Mouse (Mus musculus) spleen, postnatal 4 days (tissue): ENCODE results near the gene Rxfp4.

Experiments
- DNase-seq, 2 experiments: peaks; one replicate each; pipeline ENCODE4 v3.0.0; 2022; ENCODE audit warnings: low spot score in 2 of 2

The Rxfp4 gene

DNA sequence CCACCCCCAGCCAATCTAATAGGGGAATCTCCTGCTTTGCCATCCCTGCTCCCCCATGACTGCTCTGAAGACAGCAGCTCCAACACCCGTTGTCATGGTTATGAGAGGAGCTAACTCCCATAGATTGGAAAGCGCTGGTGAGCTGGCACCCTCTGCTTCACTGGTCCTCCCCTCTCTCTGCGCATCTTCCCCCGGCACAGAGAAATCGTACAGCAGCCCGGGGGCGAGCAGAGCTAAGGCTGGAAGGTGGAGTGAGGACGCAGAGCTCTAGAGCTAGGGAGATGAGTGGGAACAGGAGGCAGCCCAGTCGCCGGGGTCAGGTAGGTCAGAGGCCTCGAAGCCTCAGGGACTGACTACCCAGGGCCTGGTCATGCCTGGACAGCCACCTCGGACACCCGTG lies 23.7 kb downstream of the Rxfp4 start:
- DNase-seq: no peak

DNA sequence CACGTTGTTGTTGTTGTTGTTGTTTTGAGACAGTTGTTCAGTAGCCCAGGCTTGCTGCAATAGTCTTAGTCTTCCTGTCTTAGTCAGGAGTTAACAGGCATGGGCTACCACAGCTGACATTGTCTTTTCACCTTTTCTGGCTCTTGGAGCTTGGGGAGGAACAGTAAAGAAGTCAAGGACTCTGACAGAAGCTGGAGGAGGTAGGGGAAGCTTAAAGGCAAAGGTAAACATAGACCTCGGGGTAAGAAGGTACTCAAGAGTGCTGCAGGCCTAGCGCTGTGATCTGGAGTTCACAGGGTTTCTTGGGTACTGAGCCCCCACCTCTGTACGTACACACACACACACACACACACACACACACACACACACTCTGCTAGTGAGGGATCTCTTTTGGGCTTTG lies 24.2 kb downstream of the Rxfp4 start:
- no peak for DNase-seq

DNA sequence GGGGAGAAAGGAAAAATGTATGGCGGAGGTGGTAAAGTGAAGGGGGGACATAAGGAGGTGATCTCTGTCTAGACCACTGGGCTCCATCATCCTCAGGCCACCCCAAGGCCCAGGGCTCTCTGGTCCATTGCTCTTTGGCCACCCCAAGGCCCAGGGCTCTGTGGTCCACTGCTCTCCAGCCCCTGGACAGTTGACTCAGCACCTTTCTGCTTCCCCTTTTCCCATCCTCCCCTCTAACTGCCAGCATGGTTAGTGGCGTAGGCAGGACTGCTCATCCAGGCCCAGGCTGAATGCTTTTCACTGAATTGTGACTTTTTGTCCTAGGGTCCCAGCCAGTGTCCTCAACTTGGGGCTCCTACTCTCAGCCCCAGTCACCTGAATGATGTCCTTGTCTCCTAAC lies 25.4 kb downstream of the Rxfp4 start:
- peak in 1 of 2 experiments; percentile 61 for DNase-seq

DNA sequence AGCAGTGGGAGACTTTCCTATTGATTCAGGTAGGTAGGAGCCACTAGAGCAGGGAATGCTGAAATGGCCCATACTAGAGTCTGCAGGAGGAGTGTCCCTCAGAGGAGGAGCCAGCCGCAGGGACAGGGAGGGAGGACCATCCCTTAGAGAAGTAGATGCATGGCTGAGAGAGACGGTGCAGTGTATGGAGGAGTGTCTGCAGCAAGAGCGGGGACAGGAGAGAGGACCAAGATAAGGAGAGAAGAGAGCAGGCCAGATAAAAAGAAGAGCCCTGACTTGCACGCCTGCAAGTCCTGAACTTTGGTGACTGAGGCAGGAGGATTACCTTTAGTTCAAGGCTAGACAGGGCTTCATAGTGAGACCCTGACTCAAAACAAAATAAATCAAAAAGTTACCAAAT lies 25.8 kb downstream of the Rxfp4 start:
- peak in 1 of 2 experiments; percentile 62 for DNase-seq

DNA sequence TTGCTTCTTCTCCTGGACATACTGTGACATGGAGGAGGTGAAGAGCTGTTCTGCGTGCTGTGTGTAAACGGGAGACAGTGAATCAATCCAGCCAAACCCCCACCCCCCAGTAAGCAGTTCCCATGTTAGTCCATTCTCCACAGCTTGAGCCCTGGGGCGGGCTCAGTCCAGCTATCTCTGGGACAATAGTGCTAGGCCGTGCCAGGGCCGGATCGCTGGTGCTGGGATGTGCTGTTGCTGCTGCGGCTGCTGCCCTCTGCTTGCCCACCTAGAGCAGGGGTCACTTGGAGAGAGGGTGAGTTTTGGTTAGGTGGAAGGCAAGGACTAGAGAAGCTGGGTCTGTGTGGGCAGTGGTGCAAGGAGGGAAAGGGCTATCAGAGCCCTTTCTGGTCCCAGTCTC lies 26.6 kb downstream of the Rxfp4 start:
- no peak for DNase-seq

DNA sequence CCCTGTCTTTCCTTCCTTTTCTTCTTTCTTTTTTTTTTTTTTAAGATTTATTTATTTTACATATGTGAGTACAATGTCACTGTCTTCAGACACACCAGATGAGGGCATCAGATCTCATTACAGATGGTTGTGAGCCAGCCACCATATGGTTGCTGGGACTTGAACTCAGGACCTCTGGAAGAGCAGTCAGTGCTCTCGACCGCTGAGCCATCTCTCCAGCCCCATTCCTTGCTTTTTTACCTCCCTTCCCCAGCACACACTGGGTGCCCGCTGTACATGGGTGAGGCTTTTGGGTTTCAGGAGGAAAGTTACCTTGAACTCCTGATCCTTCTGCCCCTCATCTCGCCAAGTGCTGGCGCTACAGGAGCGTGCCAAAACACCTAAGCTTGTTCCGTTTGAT lies 27.4 kb downstream of the Rxfp4 start:
- no peak for DNase-seq

DNA sequence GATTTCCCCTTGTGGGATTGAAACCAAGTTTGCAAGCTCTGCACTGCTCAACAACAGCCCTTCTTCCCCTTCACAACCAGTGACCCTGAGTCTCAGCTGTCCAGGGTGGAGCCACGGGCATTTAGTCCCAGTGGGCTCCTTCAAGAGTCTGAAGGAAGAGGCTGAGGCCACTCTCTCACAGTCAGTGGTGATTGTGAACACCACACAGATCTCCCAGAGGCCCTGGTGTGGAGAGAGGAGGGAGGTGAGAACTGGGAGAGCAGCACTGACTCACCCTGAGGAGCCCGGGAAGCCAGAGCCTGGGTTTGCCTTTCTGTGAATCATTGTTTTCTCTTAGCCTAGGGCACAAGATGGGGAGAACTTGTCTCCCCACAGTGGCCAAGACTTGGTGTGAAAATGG lies 28.0 kb downstream of the Rxfp4 start:
- DNase-seq: no peak

DNA sequence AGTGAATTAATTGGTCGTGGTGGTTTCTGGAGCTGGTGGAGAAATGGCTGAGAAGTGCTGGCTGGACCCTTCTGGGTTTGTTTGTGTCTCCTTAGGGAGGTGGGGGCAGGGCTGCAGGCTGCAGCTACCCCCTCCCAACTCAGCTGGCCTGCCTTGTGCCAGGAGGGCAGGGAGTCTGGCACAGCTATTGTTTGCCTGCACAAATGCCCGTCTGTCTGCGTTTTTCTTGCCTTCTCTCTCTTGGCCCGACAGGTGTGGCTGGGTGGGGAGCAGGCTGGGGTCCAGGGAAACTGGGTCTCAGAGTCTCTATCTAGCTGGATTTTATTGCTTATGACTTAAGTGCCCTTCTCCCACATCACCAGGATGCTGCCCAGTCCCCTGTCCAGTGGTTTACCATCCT lies 28.6 kb downstream of the Rxfp4 start:
- DNase-seq: no peak

DNA sequence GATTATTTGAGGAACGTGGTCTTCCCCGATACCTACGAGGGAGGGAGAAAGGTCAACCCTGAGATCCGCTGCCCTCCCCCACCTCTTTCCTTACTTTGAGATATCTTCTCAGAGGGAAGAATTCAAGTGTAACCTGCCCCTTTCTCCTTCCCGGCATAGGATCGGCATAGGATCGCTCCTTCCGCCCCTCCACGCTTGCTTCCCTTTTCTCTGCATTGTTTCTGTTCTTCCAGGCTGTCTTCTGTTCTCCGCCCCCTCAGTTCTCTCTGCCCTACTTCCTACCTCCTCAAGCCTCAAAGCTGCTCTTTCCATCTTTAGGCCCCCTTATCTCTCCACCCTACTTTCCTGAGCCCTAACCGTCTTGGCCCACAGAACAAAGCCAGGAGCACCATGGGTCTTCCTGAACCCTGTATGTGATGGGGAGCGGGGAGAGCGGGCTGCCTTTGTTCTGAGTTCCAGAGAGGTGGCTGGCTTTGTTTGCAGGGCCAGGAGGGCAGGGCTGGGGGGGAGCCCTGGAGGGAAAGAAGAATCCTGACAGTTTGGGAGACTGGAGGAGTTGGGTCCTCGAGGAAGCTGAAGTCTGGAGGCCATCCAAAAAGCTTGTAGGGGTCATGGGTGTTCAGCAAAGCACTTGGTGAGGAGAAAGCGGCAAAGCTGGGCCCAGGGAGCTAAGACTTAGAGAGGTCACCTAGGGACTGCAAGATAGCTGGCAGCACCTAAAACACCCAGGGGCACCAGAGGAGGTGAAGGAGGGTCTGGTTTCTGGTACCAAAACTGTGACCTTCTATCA lies 29.4 kb downstream of the Rxfp4 start:
- DNase-seq: no peak

DNA sequence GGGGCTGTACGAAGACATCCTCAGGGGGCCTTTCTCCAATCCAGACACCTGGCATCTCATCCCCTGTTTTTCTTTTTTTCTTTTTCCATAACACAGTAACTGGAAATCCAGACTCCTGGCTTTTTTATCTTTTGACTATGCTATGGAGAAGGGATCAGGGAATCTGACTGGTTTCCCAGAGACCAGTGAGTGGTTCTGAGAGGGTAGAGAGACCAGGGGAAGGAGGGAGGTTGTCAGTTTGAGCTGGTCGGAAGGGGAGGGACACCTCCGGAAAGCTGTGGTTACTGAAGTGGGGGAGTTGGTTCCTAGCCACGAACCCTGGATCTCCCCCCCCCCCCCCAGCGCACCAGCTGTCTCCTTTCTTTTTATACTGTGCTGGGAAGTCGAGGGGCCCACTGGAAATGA lies 30.0 kb downstream of the Rxfp4 start:
- no peak for DNase-seq

DNA sequence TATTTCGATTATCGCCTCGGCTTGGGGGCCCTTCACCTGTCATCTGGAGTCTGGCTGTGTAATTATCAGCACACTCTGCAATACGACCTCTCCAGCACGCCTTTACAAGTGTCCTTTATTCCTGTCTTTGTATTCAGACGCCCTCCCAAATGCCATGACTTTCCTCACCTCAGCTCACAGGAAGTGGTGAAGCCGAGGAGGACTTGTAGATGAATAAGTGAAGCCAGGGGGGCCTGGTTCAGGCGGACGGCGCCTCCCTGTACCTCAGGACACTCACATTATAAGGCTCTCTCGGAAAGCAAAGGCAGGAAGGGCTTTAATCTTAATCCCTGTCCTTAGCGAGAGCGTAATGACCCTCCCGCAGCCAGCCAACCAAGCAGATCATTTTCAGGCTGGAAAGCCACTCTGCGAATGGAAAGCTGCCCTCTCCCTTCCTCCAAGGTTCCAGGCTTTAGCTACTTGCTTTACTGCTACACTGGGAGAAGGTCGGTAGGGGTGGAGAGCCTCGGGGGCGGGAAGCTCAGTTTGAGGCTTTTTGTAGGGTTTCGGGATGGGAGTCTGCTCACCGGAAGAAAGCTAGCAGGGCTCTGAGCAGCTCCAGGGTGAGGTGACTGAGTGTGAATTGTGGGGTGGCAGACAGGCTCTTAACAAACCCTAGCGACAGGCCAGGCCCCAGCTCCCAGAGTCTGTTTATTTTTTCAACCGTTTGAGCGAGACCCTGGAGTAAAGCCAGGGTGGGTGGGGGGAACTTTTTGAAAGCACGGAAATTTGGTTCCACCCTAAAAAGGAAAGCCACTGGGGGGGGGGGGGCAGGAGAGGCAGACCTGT lies 30.6 kb downstream of the Rxfp4 start:
- DNase-seq: no peak

DNA sequence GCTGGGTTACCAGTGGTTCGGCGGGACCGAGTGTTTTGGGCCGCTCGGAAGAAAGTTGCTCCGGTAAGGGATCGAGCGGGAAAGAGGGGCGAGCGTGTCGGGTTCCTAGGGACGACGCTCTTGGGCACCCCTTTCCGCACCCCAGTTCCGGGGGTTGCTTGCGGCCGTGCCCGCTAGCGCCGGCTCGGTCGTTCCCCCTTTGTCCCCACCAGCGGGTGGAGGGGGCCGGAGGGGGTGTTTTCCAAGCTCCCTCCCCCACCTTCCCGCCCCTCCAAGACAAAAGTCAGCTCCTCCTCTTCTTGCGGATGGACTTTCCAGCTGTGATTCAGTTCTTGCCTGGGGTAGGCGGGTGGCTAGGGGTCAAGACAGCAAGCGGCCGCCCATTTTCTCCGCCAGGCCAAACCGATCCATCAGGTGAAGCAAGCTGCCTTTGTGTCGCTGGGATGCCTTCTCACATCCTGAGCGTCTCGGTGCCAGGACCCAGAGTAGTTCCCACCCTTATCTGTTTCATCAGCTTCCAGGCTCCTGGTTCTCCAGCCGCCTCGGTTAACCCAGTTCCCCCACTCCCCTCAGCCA lies 31.3 kb downstream of the Rxfp4 start:
- DNase-seq: no peak

DNA sequence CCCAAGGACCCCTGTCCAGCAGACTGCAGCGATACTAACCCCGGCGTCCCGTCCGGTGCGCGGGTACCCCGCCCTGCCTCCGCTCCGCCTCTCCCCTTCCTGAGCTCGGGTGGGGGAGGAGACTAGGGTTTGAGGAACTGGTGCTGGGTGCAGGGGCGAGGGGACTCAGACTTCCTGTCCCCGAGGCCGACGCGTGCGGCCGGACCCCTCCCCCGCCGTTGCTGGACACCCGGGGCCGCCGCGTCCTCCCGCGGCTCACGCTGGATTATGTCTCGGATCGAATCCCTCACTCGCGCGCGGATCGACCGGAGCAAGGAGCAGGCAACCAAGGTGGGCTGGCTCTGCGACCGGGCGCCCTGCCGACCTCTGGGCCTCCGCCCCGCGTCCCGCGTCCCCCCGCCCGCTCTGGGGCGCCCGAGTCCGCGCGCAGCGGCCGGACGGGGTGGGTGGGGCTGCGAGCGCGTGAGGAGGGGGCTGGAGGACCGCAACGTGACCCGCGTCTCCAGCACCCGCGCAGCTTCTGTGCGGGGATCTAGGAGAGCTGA lies 31.9 kb downstream of the Rxfp4 start:
- peak; percentile 80 to 90 for DNase-seq

DNA sequence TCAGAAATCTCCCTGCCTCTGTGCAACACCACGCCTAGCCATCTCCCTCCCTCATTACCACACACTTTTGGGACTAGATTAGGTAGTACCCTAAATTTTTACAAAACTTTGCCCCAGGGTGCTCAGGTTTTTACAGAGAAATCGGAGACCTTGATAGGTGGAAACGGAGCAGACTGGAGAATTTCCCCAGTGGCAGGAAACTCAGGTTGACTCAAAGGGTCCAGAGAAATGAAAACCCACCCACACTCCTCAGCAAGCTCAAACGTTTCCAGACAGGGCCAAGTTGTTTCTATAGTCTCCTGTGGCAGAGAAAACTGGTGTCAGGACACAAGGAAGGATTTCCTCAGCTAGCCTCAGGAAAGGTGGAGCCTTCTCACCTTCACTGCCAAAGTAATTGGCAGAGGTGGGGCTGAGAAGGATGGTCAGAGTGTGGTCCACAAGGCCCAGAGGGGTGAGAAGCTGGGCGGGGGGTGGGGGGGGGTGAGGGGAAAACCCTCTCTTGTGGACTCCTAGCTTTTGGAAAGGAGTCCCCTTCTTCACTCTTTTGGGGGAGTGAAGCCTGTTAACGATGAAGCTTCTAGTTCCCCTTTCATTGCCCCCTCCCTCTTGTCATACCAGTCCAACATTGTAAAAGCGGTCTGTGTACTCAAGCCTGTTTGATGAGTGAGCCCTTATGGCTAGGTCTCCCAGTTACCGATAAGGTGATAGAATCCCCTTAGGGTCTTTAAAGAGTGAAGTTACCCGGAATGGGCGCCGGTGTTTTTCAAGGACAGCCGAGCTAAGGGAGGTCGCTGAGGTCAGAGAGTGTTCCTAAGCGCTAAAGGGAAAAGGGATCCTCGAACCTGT lies 32.6 kb downstream of the Rxfp4 start:
- no peak for DNase-seq

DNA sequence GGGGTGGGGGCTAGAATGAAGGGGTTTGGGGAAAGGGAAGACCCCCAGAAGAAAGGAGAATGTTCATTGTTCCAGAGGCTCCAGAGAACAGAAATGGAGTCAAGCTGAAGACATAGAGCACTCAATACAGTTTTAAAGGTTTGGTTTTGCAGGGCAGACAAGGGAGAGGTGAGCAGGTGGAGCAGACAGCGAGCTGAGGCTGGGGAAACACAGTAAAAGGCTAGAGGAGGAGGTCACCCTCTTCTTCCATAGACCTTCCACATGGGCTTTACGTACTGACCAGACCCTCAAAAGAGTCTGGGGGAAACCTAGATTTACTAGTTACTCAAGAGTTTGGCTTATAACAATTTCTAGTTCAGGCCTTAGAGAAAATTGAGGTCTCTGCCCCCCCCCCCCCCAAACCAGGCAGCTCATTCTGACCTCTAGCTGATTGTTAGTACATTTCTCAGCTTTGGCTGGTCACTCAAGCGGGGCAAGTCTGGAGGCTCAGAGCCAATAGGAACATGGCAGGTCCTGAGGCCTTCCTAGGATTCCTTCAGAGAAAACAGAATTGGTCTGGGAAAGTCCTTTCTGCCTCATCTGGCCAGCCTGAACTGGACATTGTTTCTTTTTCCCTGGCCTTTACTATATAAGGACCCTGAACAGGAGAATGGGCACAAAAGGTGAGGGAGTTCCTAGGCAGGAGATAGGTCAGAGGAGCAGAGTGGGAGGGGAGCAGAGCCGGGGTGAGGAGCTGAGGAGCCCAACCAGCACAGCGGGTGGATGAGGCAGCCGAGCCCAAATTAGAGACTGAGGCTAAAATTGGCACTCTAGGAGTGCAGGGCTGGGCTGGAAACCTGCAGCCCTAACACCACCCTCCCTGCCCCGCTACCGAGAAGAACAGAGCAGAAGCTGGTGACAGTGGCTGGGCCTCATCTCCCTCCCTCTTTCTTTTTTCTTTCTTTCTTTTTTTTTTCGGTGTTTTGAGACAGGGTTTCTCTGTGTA lies 33.5 kb downstream of the Rxfp4 start:
- no peak for DNase-seq

DNA sequence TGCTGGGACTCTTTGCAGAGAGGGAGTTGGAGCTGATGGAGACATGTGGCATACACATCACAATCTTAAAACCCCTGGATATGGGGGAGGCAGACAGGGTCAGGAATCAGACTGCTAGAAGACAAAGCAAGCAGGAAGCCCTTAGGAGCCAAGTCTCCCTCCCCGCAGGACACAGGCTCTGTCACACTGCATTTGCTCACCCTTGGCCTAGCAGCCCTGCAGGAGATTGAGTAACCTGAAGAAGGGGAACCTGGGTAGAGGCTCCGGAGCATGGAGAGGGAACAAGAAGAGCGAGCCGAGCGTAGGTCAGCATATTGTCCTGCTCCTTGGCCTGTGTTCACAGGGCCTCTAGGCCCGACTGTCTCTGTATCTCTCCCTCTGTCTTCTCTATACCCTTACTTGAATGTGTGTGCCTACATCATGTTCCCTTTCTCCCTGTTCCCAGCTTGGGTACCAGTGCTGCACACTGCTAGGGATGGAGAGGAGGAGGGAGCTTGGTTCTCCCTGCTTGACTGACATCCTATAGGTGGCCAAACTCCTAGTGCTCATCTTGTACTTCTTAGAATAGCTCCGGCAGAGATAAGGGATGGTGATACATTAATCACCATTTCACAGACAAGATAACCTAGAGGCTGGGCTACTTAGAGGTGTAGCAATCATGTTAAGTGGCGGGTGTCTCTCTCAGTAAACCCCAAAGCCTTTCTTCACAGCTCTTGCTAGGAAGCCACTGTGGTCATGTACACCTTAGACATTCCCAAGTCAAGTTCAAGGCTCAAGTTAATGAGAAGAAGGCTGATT lies 34.7 kb downstream of the Rxfp4 start:
- peak in 1 of 2 experiments; percentile 40 for DNase-seq

DNA sequence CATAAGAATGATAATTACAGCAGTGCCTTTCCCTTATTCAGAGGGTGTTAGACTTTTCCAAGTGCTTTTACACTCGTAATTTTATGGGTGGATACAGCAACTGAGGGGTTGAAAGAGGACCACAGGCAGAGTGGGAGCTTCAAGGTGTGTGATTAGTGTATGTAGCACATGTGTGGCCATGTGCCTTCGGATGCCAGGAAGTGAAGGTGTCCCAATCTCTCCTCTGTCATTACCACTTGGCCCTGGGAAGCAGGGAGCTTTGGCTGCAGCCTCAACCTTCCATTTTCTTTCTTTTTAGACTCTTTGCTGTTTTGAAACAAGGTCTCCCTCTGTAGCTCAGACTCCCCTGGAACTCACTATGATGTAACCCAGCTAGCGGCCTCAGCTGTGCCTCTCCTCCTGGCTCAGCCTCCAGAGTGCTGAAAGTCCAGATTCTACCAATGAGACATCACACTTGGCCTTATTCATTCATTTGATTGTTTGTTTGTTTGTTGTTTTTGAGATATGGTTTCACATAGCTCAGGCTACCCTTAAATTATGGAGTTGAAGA lies 35.9 kb downstream of the Rxfp4 start:
- DNase-seq: no peak

DNA sequence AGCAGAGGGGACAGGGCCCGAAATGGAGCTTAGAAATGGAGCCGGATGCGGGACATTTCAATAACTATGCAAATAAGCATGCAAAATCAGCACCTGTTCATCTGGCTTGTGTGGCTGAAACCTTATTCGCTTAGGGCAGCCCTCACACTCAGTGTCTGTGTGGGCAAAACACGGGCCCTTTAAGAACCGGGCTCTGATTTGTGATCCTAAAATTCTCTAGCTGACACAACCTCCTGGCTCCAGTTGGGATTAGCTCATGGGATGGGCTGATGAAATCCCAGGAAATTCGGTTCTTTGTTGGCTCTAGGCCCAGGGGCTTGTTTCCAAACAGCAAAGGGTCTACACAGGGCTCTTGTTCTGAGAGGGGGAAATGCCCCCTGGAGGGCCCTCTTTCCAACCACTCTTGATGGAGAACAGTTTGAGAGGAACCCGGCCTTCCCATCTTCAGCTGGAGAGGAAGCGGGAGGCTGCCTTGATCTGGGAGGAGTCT lies 37.0 kb downstream of the Rxfp4 start:
- no peak for DNase-seq

DNA sequence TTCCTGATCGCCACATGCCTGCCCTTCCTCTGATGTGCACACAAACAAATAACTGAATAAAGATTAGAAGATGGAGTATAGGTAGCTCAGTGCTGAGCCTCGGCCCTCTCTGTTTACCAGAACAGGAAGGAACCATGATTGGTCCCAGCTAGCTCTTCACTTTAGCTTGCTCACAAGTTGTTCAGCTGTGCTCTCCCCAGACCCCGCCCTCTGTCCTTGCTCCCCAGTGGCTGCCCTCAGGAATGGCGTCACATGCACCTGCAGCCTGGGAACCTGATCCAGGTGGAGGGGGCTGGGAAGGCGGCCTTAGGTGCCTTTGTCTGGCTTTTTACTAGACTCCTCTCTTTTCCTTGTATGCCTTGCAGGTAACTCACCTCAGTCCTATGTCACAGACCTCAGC lies 37.8 kb downstream of the Rxfp4 start:
- DNase-seq: no peak
